Mouse (Mus musculus) cerebellum, adult 9-11 months (tissue): Measurements from ENCODE around the gene Rlf.
A peak's percentile ranks its signal among the peaks of the same experiment; 100 is the strongest.

Experiments used
- DNase-seq: peaks from one replicate; pipeline ENCODE4 v3.0.0; 2022

The Rlf gene

GRCm38 (mm10) chr4:121163501-121164030 lies 51.3 kb downstream of the Rlf start:
- DNase-seq, result no peak

- DNase-seq, result no peak
Measured at GRCm38 (mm10) chr4:121109126-121109525, 105.8 kb downstream of the Rlf start, which contains the start of gene Tmco2. Gene Tmco2 (minus strand): TSS chr4:121109226.

DNA sequence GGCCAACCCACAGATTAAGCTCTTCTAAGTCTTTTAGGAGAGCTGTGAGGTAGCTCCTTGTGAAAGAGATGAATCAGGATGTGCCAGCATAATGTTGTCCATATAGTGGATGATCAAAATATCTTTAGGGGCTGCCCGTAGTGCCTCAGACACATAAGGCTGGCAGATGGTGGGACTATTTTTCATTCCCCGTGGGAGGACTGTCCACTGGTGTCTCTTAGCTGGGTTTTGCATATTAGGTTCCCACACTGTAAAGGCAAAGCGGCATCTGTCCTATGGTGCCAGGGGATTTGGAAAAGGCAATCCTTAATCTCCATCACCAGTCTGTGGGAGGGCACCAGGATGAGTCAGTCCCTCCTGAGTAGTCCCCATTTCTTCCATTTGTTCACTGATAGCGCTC lies 111.6 kb downstream of the Rlf start:
- DNase-seq, result no peak

DNA sequence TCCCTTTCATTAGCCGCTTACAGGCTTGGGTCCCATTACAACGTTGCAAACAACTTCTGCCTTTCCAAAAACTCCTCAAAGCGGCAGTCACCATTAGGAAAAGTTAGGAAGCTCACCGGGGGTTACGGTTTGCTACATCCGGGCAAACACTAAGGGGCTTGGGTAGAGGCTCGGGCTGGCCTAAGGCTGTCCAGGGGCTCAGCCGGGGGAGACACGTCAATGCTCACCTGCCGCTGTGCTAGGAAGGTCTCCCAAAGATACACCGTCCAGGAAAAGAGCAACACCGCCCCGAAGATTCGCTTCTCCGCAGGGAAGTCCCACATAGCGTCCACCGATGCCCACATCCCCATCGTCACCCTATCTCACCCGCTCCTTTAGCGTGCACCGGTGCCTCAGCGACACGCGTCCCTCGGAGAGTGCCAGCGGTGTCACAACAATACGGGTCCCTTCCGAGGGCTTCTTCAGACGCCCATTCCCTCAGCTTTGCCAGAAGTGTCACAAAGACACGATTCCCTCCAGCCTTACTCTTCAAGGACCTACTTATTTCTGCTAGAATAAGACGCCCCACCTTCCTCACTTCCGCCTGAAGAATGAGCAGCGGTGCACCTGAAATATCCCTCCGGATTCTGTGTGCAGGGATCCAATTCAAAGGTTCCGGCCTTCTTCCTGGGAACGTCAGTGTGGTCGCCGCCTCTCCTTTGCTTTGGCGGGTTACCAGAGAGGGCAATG lies 117.1 kb downstream of the Rlf start, which contains the start of gene Zmpste24:
Gene Zmpste24 (minus strand): TSS at position 592 of the 729 bp plus-strand sequence.
- peak; percentile 86 for DNase-seq
